Mouse (Mus musculus) myocyte (in vitro differentiated cells): ENCODE measurements around the gene Tmem131l. TPM values are rescaled to one million over a fixed set of nuclear protein-coding genes. Genes with fewer than 3 reads are reported as not detected.

Experiments
- H3K27me3 ChIP-seq: one replicate; pipeline ENCODE4 v1.6.1; 2011; ENCODE audit not compliant: control insufficient read depth, insufficient read depth, insufficient read length
- H3K36me3 ChIP-seq: one replicate; pipeline ENCODE4 v1.6.1; 2011; ENCODE audit not compliant: control insufficient read depth, insufficient read depth
- H3K4me2 ChIP-seq: one replicate; pipeline ENCODE4 v1.6.1; 2011; ENCODE audit warnings: low read depth, control low read depth
- H3K4me3 ChIP-seq: one replicate; pipeline ENCODE4 v1.5.1; 2011; ENCODE audit warnings: mild to moderate bottlenecking, control low read depth, moderate library complexity
- H3K79me2 ChIP-seq: one replicate; pipeline ENCODE4 v1.6.1; 2011; ENCODE audit not compliant: control insufficient read depth, insufficient read depth
- H3ac ChIP-seq: one replicate; pipeline ENCODE4 v1.6.1; 2011; ENCODE audit not compliant: control insufficient read depth, insufficient read length
- CEBPB ChIP-seq: IDR thresholded peaks from 2 replicates; pipeline ENCODE4 v1.6.1; 2011; ENCODE audit warnings: mild to moderate bottlenecking, moderate library complexity; ENCODE audit not compliant: poor library complexity, insufficient read depth, severe bottlenecking
- E2F4 ChIP-seq: IDR thresholded peaks from one replicate; pipeline ENCODE4 v1.6.1; 2011; ENCODE audit warnings: mild to moderate bottlenecking, control low read depth, moderate library complexity; ENCODE audit not compliant: insufficient read depth
- MAX ChIP-seq: IDR thresholded peaks from one replicate; pipeline ENCODE4 v1.6.1; 2011; ENCODE audit warnings: low read depth, mild to moderate bottlenecking, control low read depth
- MYOD1 ChIP-seq, 3 experiments: IDR thresholded peaks; one replicate each; pipeline ENCODE4 v1.6.1; 2011; ENCODE audit warnings: control low read depth in 2 of 3, low read depth in 2 of 3, mild to moderate bottlenecking in 2 of 3, moderate library complexity in 1 of 3; ENCODE audit not compliant: insufficient read length in 2 of 3, control insufficient read depth in 1 of 3
- MYOG ChIP-seq, 3 experiments: IDR thresholded peaks; one replicate each; pipeline ENCODE4 v1.6.1; 2011; ENCODE audit warnings: control low read depth in 2 of 3, low read depth in 2 of 3, mild to moderate bottlenecking in 2 of 3; ENCODE audit not compliant: insufficient read length in 2 of 3, control insufficient read depth in 1 of 3, insufficient read depth in 1 of 3
- POLR2A ChIP-seq: IDR thresholded peaks from one replicate; pipeline ENCODE4 v1.6.1; 2011; ENCODE audit warnings: low read depth, mild to moderate bottlenecking, control low read depth, moderate library complexity; ENCODE audit not compliant: insufficient read length
- POLR2AphosphoS2 ChIP-seq: IDR thresholded peaks from one replicate; pipeline ENCODE4 v1.6.1; 2011; ENCODE audit warnings: low read depth, control low read depth; ENCODE audit not compliant: insufficient read length
- REST ChIP-seq: IDR thresholded peaks from one replicate; pipeline ENCODE4 v1.6.1; 2011; ENCODE audit warnings: mild to moderate bottlenecking, control low read depth, moderate library complexity; ENCODE audit not compliant: insufficient read depth, insufficient read length
- SRF ChIP-seq: IDR thresholded peaks from one replicate; pipeline ENCODE4 v1.6.1; 2011; ENCODE audit warnings: low read depth; ENCODE audit not compliant: control insufficient read depth, insufficient read length
- TCF12 ChIP-seq: IDR thresholded peaks from one replicate; pipeline ENCODE4 v1.6.1; 2011; ENCODE audit warnings: mild to moderate bottlenecking, control low read depth; ENCODE audit not compliant: poor library complexity, insufficient read depth, severe bottlenecking
- TCF3 ChIP-seq: IDR thresholded peaks from one replicate; pipeline ENCODE4 v1.6.1; 2011; ENCODE audit warnings: low read depth, control low read depth; ENCODE audit not compliant: insufficient read length
- USF1 ChIP-seq: IDR thresholded peaks from one replicate; pipeline ENCODE4 v1.6.1; 2011; ENCODE audit warnings: low read depth, mild to moderate bottlenecking, control low read depth, moderate library complexity
- polyA plus RNA-seq: library from polyadenylated mRNA; unstranded; fragments of >200 nt; fragmentation: generic; extraction: Trizol; gene quantifications from one replicate; pipeline ENCODE4 v1.2.1, GENCODE M21; 2012; ENCODE audit warnings: missing spikeins

Tmem131l gene
- polyA plus RNA-seq, 1 experiment: 11.0 TPM

DNA sequence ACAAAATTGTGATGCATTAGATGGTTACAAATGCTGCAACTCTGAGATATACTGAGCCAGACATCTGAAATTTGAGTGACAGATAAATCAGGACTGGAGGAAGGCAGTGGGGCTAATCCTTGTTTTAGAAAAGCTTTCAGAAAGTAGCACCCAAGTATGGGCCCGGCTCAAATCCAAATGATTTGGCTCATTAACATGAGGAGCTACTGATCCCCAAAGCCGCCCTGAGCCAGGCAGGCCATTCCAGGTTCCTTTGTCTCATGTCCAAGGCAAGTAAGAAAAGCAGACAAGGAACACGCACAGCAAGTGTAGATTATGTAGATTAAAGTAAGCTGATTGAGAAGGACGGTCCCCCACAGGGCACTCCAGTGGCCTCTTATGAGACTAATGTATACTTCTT, 57.2 kb downstream of the Tmem131l start:
- H3K27me3 ChIP-seq: no peaks in the 10 kb centered on the region
- TF ChIP-seq POLR2AphosphoS2 (no peak), REST (no peak), TCF3 (no peak), SRF (no peak), MYOG (IDR thresholded peaks at IDR 0.05; ENCODE audit: control insufficient read depth in 1 of 3, insufficient read depth in 1 of 3, insufficient read length in 2 of 3, low read depth in 2 of 3) (no peak), MYOD1 (IDR thresholded peaks at IDR 0.05; ENCODE audit: control insufficient read depth in 1 of 3, insufficient read length in 2 of 3, low read depth in 2 of 3) (no peak), CEBPB (no peak), POLR2A (no peak), USF1 (no peak)
- no peaks in the 10 kb centered on the region for H3K36me3 ChIP-seq
- H3K4me2 ChIP-seq: no peak overlapping the region
- no peak overlapping the region for H3K4me3 ChIP-seq
- H3ac ChIP-seq: no peak overlapping the region
- peaks cover 3% of the 10 kb centered on the region for H3K79me2 ChIP-seq

DNA sequence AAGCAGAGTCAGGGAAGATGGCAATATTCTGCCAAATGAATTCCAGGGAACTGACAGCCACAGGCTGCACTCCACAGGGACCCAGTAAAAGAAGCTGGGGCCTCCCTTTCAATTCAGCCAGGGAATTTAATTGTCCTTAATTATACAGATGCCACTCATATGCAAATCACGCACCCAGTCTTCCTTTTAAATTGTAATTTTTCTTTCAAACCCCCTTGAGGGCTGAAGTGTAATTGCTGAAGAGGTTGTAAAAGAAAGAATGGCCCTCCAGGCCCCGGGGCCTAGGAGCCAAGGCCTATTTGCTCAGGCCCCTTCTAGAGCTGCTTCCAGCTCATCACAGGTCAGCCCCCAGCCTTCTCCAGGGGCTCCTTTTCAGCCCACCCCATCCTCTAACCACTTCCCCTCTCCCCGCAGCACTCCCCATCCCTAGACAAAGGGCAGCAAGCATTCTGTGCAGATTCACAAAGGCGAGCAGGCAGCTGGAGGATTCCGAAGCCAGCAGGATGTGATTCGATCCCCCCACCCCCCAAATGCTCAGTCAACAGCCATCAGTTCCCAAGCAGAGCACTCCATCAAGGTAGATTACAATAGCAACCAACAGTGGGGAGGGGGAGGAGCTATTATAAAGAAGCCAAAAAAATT, 59.6 kb downstream of the Tmem131l start:
- H3K36me3 ChIP-seq: no peaks in the 10 kb centered on the region
- H3K4me2 ChIP-seq: no peak overlapping the region
- H3K27me3 ChIP-seq: no peaks in the 10 kb centered on the region
- peaks cover under 1% of the 10 kb centered on the region for H3K79me2 ChIP-seq
- TF ChIP-seq CEBPB: no peak
- no peak for TF ChIP-seq TCF12
- H3ac ChIP-seq: no peak overlapping the region
- H3K4me3 ChIP-seq: no peak overlapping the region

DNA sequence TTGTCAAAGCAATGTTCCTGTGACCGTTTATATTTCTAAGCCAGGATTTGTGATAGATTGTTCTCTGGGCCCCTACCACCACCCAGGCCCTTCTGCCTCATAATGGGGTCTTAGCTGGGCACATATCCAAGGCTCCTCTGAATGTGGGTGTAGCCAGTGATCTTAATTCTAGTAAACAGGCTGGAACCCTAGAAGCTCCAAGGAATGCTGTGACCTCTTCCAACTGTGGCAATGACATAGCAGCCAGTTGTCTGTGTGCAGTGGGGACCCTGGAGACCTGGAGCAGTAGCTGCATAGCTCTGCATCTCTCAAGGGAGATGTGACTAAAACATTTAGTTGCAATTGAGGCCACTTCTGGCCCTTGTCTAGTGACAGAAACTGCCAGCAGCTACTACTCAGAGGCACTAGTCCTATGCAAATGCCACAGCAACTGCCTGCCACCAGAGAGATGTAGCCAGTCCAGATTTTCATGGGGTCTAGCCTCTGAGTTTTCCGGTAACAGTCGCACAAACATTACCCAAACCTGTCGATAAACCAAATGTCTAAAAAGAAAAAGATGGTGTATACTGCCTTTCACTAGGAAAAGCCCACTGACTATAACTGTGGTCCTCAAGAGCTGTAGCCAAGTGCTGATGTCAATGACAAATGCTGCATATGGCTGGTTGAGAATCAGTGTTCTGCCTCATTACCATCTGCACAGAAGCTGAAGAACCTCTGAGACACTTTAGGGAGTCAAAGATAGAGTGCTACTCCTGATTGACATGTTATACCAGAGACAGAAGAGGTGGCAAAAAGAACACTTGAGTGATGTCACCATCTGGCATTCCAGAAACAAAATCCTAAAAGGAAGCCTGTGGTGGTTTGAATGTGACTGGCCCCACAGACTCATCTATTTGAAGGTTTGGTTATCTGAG, 61.2 kb downstream of the Tmem131l start:
- no peak for TF ChIP-seq REST
- TF ChIP-seq MYOD1 (IDR thresholded peaks at IDR 0.05; ENCODE audit: control insufficient read depth in 1 of 3, insufficient read length in 2 of 3, low read depth in 2 of 3): peak in 1 of 3 experiments; percentile 14
- H3ac ChIP-seq: no peak overlapping the region
- H3K4me3 ChIP-seq: no peak overlapping the region
- H3K79me2 ChIP-seq: no peaks in the 10 kb centered on the region
- H3K27me3 ChIP-seq: no peaks in the 10 kb centered on the region
- no peak overlapping the region for H3K4me2 ChIP-seq
- no peaks in the 10 kb centered on the region for H3K36me3 ChIP-seq

DNA sequence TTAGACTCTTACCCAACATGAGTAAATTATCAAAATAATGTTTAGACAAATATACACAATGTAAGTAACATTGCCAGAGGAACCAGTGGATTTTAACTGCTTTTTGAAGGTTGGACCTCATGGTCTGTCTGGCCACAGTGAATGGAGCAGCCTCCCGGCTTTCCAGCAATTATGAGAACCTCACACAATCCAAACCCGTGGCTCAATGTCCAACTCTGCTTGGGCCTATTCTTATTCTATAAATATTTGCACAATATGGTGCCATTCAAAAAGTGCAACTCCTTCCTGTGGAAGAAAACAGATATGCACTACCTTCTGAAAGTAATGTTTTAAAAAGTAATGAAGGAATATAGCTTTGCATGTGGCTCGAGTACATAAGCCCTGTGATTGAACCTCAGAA, 62.2 kb downstream of the Tmem131l start:
- Histone ChIP-seq H3K4me3 (no peak overlapping the region), H3K27me3 (no peaks in the 10 kb centered on the region), H3ac (no peak overlapping the region), H3K36me3 (no peaks in the 10 kb centered on the region), H3K79me2 (no peaks in the 10 kb centered on the region), H3K4me2 (no peak overlapping the region)
- TF ChIP-seq USF1: no peak
- no peak for TF ChIP-seq MAX
- no peak for TF ChIP-seq TCF3
- TF ChIP-seq CEBPB: no peak
- TF ChIP-seq TCF12: no peak
- TF ChIP-seq POLR2A: no peak
- TF ChIP-seq MYOD1 (IDR thresholded peaks at IDR 0.05; ENCODE audit: control insufficient read depth in 1 of 3, insufficient read length in 2 of 3, low read depth in 2 of 3): no peak
- no peak for TF ChIP-seq SRF
- TF ChIP-seq E2F4: no peak
- TF ChIP-seq REST: no peak

DNA sequence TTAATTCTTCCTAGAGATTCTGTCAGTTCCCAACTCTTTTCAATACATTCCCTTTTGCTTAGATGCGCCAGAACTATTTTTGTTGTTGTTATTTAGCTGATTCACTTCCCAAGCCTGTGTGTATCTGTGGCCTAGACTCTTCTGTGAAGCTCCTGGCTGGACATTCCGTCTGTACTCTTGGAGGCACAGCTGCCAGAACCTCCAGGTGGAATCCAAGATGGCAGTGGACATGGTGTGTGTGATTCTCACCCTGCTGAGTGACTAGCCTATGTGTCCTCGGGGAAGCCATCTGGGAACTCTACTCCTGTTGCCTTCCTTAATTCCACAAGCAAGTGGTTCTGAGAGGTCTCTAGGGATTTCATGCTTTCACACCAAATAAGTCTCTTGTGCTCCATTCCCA, 63.8 kb downstream of the Tmem131l start:
- H3K36me3 ChIP-seq: no peaks in the 10 kb centered on the region
- H3ac ChIP-seq: no peak overlapping the region
- H3K4me3 ChIP-seq: no peak overlapping the region
- no peaks in the 10 kb centered on the region for H3K27me3 ChIP-seq
- no peak overlapping the region for H3K4me2 ChIP-seq
- H3K79me2 ChIP-seq: no peaks in the 10 kb centered on the region
- TF ChIP-seq TCF3: no peak
- TF ChIP-seq POLR2AphosphoS2: no peak
- TF ChIP-seq TCF12: no peak
- no peak for TF ChIP-seq USF1
- no peak for TF ChIP-seq MYOD1 (IDR thresholded peaks at IDR 0.05; ENCODE audit: control insufficient read depth in 1 of 3, insufficient read length in 2 of 3, low read depth in 2 of 3)
- TF ChIP-seq E2F4: no peak
- no peak for TF ChIP-seq MYOG (IDR thresholded peaks at IDR 0.05; ENCODE audit: control insufficient read depth in 1 of 3, insufficient read depth in 1 of 3, insufficient read length in 2 of 3, low read depth in 2 of 3)
